Mouse (Mus musculus) MEL (cell line): ENCODE measurements at regions not wholly inside any gene's neighbourhood (a gene's known extent, or its start where the extent isn't known, plus 50 kb on each side); places are given as distances from the start of the nearest gene placed in this dataset.

Experiments used
- DNase-seq: peaks from one replicate; pipeline ENCODE4 v3.0.0; 2011; ENCODE audit warnings: low read depth, low spot score
- H3K27ac ChIP-seq: 2 replicates; pipeline ENCODE4 v1.5.1; 2012; ENCODE audit warnings: low read depth, mild to moderate bottlenecking, control low read depth, low read length, moderate library complexity; ENCODE audit not compliant: control insufficient read depth
- H3K27me3 ChIP-seq, 2 experiments: fragments of 150-350 bp in 1 of 2; sonication (generic) in 1 of 2; 2 replicates each; pipeline ENCODE4 v1.6.1; 2012; ENCODE audit warnings: low read length in 2 of 2, mild to moderate bottlenecking in 2 of 2, improper control_type of control experiment in 1 of 2, moderate library complexity in 1 of 2; ENCODE audit not compliant: insufficient read depth in 2 of 2, control insufficient read depth in 1 of 2
- H3K36me3 ChIP-seq, 2 experiments: 2 replicates each; pipeline ENCODE4 v1.6.1; 2012 to 2014; ENCODE audit warnings: low read length in 2 of 2, improper control_type of control experiment in 1 of 2, inconsistent platforms in 1 of 2, mild to moderate bottlenecking in 1 of 2; ENCODE audit not compliant: insufficient read depth in 2 of 2, control insufficient read depth in 1 of 2
- H3K4me1 ChIP-seq, 2 experiments: fragments of 150-350 bp in 1 of 2; sonication (generic) in 1 of 2; 2 replicates each; pipeline ENCODE4 v1.6.1; 2012; ENCODE audit warnings: low read length in 2 of 2, improper control_type of control experiment in 1 of 2, mild to moderate bottlenecking in 1 of 2; ENCODE audit not compliant: insufficient read depth in 2 of 2, control insufficient read depth in 1 of 2
- H3K4me3 ChIP-seq, 2 experiments: fragments of 150-350 bp in 1 of 2; sonication (generic) in 1 of 2; 2 replicates each; pipeline ENCODE4 v1.5.1; 2012; ENCODE audit warnings: low read depth in 2 of 2, low read length in 2 of 2, mild to moderate bottlenecking in 2 of 2, moderate library complexity in 2 of 2, control low read depth in 1 of 2, improper control_type of control experiment in 1 of 2; ENCODE audit not compliant: control insufficient read depth in 1 of 2, insufficient read depth in 1 of 2
- H3K79me2 ChIP-seq: 2 replicates; pipeline ENCODE4 v1.6.1; 2012; ENCODE audit warnings: mild to moderate bottlenecking, low read length, moderate library complexity; ENCODE audit not compliant: control insufficient read depth, poor library complexity, insufficient read depth
- H3K9ac ChIP-seq: 2 replicates; pipeline ENCODE4 v1.6.1; 2012; ENCODE audit warnings: low read depth, mild to moderate bottlenecking, control low read depth, low read length, moderate library complexity; ENCODE audit not compliant: control insufficient read depth, poor library complexity, severe bottlenecking
- H3K9me3 ChIP-seq: fragments of 150-350 bp; sonication (generic); replicated peaks from 2 replicates; pipeline ENCODE4 v1.6.1; 2012; ENCODE audit warnings: mild to moderate bottlenecking, low read length, improper control_type of control experiment, moderate library complexity; ENCODE audit not compliant: insufficient read depth
- BHLHE40 ChIP-seq: IDR thresholded peaks from 2 replicates; pipeline ENCODE4 v1.6.1; 2012; ENCODE audit warnings: low read depth, mild to moderate bottlenecking, inconsistent platforms, low read length, improper control_type of control experiment, borderline replicate concordance
- CHD1 ChIP-seq: IDR thresholded peaks from 2 replicates; pipeline ENCODE4 v1.6.1; 2012; ENCODE audit warnings: low read depth, mild to moderate bottlenecking, inconsistent platforms, low read length, improper control_type of control experiment
- CHD2 ChIP-seq: IDR thresholded peaks from 2 replicates; pipeline ENCODE4 v1.6.1; 2011; ENCODE audit warnings: low read length, improper control_type of control experiment
- ELF1 ChIP-seq: IDR thresholded peaks from 2 replicates; pipeline ENCODE4 v1.6.1; 2014; ENCODE audit warnings: low read depth, mild to moderate bottlenecking, inconsistent platforms, low read length, improper control_type of control experiment, moderate library complexity
- HCFC1 ChIP-seq: IDR thresholded peaks from 2 replicates; pipeline ENCODE4 v1.6.1; 2012; ENCODE audit warnings: low read depth, mild to moderate bottlenecking, inconsistent platforms, low read length, improper control_type of control experiment, moderate library complexity
- JUND ChIP-seq: IDR thresholded peaks from 2 replicates; pipeline ENCODE4 v1.6.1; 2011; ENCODE audit warnings: low read depth, mild to moderate bottlenecking, improper control_type of control experiment, low read length
- MAFK ChIP-seq: IDR thresholded peaks from 2 replicates; pipeline ENCODE4 v1.6.1; 2011; ENCODE audit warnings: low read depth, mild to moderate bottlenecking, low read length, improper control_type of control experiment, borderline replicate concordance
- MAZ ChIP-seq: IDR thresholded peaks from 2 replicates; pipeline ENCODE4 v1.6.1; 2012; ENCODE audit warnings: low read depth, mild to moderate bottlenecking, inconsistent platforms, low read length, improper control_type of control experiment
- MYB ChIP-seq: IDR thresholded peaks from 2 replicates; pipeline ENCODE4 v1.6.1; 2011; ENCODE audit warnings: mild to moderate bottlenecking, low read depth, low read length, improper control_type of control experiment
- MYC ChIP-seq: IDR thresholded peaks from 2 replicates; pipeline ENCODE4 v1.6.1; 2011; ENCODE audit warnings: low read depth, mild to moderate bottlenecking, low read length, improper control_type of control experiment, moderate library complexity
- NELFE ChIP-seq: IDR thresholded peaks from 2 replicates; pipeline ENCODE4 v1.6.1; 2011; ENCODE audit warnings: low read depth, low read length, improper control_type of control experiment
- NRF1 ChIP-seq: IDR thresholded peaks from 2 replicates; pipeline ENCODE4 v1.6.1; 2014; ENCODE audit warnings: low read depth, mild to moderate bottlenecking, inconsistent platforms, low read length, improper control_type of control experiment, moderate library complexity; ENCODE audit not compliant: poor library complexity, insufficient read depth, severe bottlenecking
- POLR2A ChIP-seq, 2 experiments: IDR thresholded peaks; 2 replicates each; pipeline ENCODE4 v1.6.1; 2011 to 2012; ENCODE audit warnings: low read length in 2 of 2, mild to moderate bottlenecking in 2 of 2, control low read depth in 1 of 2, improper control_type of control experiment in 1 of 2, low read depth in 1 of 2, moderate library complexity in 1 of 2; ENCODE audit not compliant: control insufficient read depth in 1 of 2, insufficient read depth in 1 of 2, poor library complexity in 1 of 2
- POLR2AphosphoS5 ChIP-seq: IDR thresholded peaks from 2 replicates; pipeline ENCODE4 v1.6.1; 2012; ENCODE audit warnings: low read depth, borderline replicate concordance, mild to moderate bottlenecking, inconsistent platforms, low read length, moderate library complexity, mixed read lengths
- RCOR1 ChIP-seq: IDR thresholded peaks from 2 replicates; pipeline ENCODE4 v1.6.1; 2012; ENCODE audit warnings: low read depth, mild to moderate bottlenecking, inconsistent platforms, low read length, improper control_type of control experiment
- SIN3A ChIP-seq: IDR thresholded peaks from 2 replicates; pipeline ENCODE4 v1.6.1; 2012; ENCODE audit warnings: low read length, improper control_type of control experiment, inconsistent platforms
- SMC3 ChIP-seq: IDR thresholded peaks from 2 replicates; pipeline ENCODE4 v1.6.1; 2011; ENCODE audit warnings: low read depth, low read length, improper control_type of control experiment
- TCF12 ChIP-seq: IDR thresholded peaks from 2 replicates; pipeline ENCODE4 v1.6.1; 2014; ENCODE audit warnings: low read depth, mild to moderate bottlenecking, inconsistent platforms, low read length, improper control_type of control experiment, moderate library complexity
- UBTF ChIP-seq: IDR thresholded peaks from 2 replicates; pipeline ENCODE4 v1.6.1; 2012; ENCODE audit warnings: low read depth, mild to moderate bottlenecking, inconsistent platforms, low read length, improper control_type of control experiment, moderate library complexity, borderline replicate concordance; ENCODE audit not compliant: insufficient read depth
- USF1 ChIP-seq: IDR thresholded peaks from 2 replicates; pipeline ENCODE4 v1.6.1; 2014; ENCODE audit warnings: low read depth, mild to moderate bottlenecking, inconsistent platforms, low read length, improper control_type of control experiment, moderate library complexity
- ZMIZ1 ChIP-seq: IDR thresholded peaks from 2 replicates; pipeline ENCODE4 v1.6.1; 2012; ENCODE audit warnings: low read depth, mild to moderate bottlenecking, inconsistent platforms, low read length, improper control_type of control experiment, moderate library complexity
- ZNF384 ChIP-seq: IDR thresholded peaks from 2 replicates; pipeline ENCODE4 v1.6.1; 2012; ENCODE audit warnings: low read depth, mild to moderate bottlenecking, inconsistent platforms, low read length, improper control_type of control experiment

- H3K9me3 ChIP-seq, result no peaks in the 10 kb centered on the region; the same call in 1 of the 2 replicates
- H3K4me3 ChIP-seq, result no peak overlapping the region
- H3K27ac ChIP-seq, result no peak overlapping the region
Measured at GRCm38 (mm10) chr12:117449080-117449479, 67.2 kb upstream of the Rapgef5 start.

GRCm38 (mm10) chr12:117450106-117450505 is 66.2 kb upstream of the Rapgef5 start:
- Histone ChIP-seq H3K27me3 (no peaks in the 10 kb centered on the region), H3K4me1 (no peaks in the 10 kb centered on the region), H3K79me2 (no peaks in the 10 kb centered on the region), H3K9me3 (no peaks in the 10 kb centered on the region), H3K27ac (no peak overlapping the region), H3K9ac (no peak overlapping the region), H3K4me3 (no peak overlapping the region), H3K36me3 (no peaks in the 10 kb centered on the region)
- TF ChIP-seq MAZ, result no peak
- TF ChIP-seq CHD1, result no peak
- no peak for TF ChIP-seq NELFE
- TF ChIP-seq UBTF, result no peak
- TF ChIP-seq ZMIZ1, result no peak
- no peak for TF ChIP-seq JUND
- no peak for TF ChIP-seq MYB
- TF ChIP-seq CHD2, result no peak
- no peak for DNase-seq

More at GRCm38 (mm10) chr12:117449080-117449479, 67.2 kb upstream of the Rapgef5 start:
- no peak for DNase-seq
- TF ChIP-seq ZNF384 (no peak), SIN3A (no peak), POLR2A (IDR thresholded peaks at IDR 0.05; ENCODE audit: control insufficient read depth in 1 of 2, insufficient read depth in 1 of 2, low read depth in 1 of 2, low read length in 2 of 2, poor library complexity in 1 of 2) (no peak), ELF1 (no peak), SMC3 (no peak), USF1 (no peak), BHLHE40 (no peak), NELFE (no peak), RCOR1 (no peak), UBTF (no peak), TCF12 (no peak), MAFK (no peak), POLR2AphosphoS5 (no peak), NRF1 (no peak), HCFC1 (no peak), MYC (no peak)
- no peak overlapping the region for H3K9ac ChIP-seq
- no peaks in the 10 kb centered on the region for H3K4me1 ChIP-seq
- H3K79me2 ChIP-seq, result no peaks in the 10 kb centered on the region
- H3K27me3 ChIP-seq, result no peaks in the 10 kb centered on the region
- H3K36me3 ChIP-seq, result no peaks in the 10 kb centered on the region
